Mouse (Mus musculus): Measurements from ENCODE around the gene Tmcc2. TPM values are rescaled to one million over a fixed set of nuclear protein-coding genes. Genes with fewer than 3 reads are reported as not detected.

Tmcc2 gene
- polyA plus RNA-seq, 1 experiment from 2014 or later = 598 TPM

GRCm38 (mm10) chr1:132338027-132338660 is 52.9 kb downstream of the Tmcc2 start:
- no peak for ATAC-seq (ENCODE audit: insufficient read depth)
- Histone ChIP-seq H3K36me3 (replicated peaks) (no peaks in the 10 kb centered on the region), H3K9ac (no peak overlapping the region), H3K4me3 (replicated peaks) (no peak overlapping the region), H3K4me2 (no peak overlapping the region), H3K9me3 (replicated peaks) (no peaks in the 10 kb centered on the region), H3K4me1 (replicated peaks) (peaks cover 69% of the 10 kb centered on the region), H3K27ac (replicated peaks) (no peak overlapping the region), H3K27me3 (no peaks in the 10 kb centered on the region)
- 43% methylated on average over 8 of the region's 8 CpGs for WGBS (ENCODE audit: insufficient replicate concordance)

- H3K4me2 ChIP-seq = no peak overlapping the region
- no peak for ATAC-seq (ENCODE audit: insufficient read depth)
- H3K27me3 ChIP-seq = no peaks in the 10 kb centered on the region
- no peaks in the 10 kb centered on the region; the same call in 1 of the 2 replicates for H3K36me3 ChIP-seq (replicated peaks)
- H3K4me1 ChIP-seq (replicated peaks) = peaks cover 62% of the 10 kb centered on the region
- WGBS (ENCODE audit: insufficient replicate concordance) = 26% methylated on average over 6 of the region's 6 CpGs
- no peaks in the 10 kb centered on the region for H3K9me3 ChIP-seq (replicated peaks)
- H3K4me3 ChIP-seq (replicated peaks) = no peak overlapping the region
- no peak overlapping the region for H3K9ac ChIP-seq
- no peak overlapping the region for H3K27ac ChIP-seq (replicated peaks)
Observed at GRCm38 (mm10) chr1:132336921-132337320, 54.2 kb downstream of the Tmcc2 start.

DNA sequence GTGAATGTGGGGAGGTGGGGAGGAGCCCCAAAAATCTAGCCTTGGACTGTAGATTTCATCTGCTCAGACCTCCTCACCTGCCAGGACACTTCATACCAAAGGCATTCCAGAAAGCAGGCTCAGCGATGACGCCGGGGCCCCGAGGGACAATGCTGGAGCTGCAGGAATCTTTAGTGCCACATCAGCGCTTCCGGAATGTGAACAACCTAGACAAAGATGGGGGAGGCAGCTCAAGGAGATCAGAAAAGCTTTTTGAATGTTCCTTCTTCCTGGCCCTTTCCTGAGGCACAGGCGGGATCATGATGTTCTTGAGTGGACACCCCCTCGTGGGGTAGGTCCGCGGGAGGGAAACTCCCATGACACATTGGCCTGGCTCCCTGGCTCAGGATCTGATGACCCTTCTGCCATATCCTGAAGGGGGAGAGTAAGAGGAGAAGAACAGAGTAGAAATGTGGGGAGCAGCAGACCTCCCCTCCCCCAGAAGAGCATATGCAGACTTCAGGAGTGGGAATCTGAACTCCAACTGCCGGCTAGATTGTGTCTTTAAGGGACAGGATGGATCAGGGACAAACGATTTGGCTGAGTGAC is 55.6 kb downstream of the Tmcc2 start:
- Histone ChIP-seq H3K27me3 (no peaks in the 10 kb centered on the region), H3K36me3 (replicated peaks) (peaks cover 5% of the 10 kb centered on the region), H3K9me3 (replicated peaks) (no peaks in the 10 kb centered on the region), H3K4me3 (replicated peaks) (no peak overlapping the region), H3K4me2 (no peak overlapping the region), H3K27ac (replicated peaks) (peak overlapping the region; percentile 41; the same call in 1 of the 2 replicates), H3K4me1 (replicated peaks) (peaks cover 56% of the 10 kb centered on the region), H3K9ac (no peak overlapping the region)
- ATAC-seq (ENCODE audit: insufficient read depth) = no peak
- 64% methylated on average over 12 of the region's 12 CpGs for WGBS (ENCODE audit: insufficient replicate concordance)

- H3K9ac ChIP-seq = no peak overlapping the region
- peaks cover 12% of the 10 kb centered on the region for H3K36me3 ChIP-seq (replicated peaks)
- peak overlapping the region; percentile 41 for H3K27ac ChIP-seq (replicated peaks)
- peaks cover 56% of the 10 kb centered on the region for H3K4me1 ChIP-seq (replicated peaks)
- WGBS (ENCODE audit: insufficient replicate concordance) = 29% methylated on average over 6 of the region's 6 CpGs
- H3K4me3 ChIP-seq (replicated peaks) = no peak overlapping the region
- no peaks in the 10 kb centered on the region for H3K9me3 ChIP-seq (replicated peaks)
- no peaks in the 10 kb centered on the region for H3K27me3 ChIP-seq
- ATAC-seq (ENCODE audit: insufficient read depth) = no peak; the same call in 1 of the 2 replicates
- no peak overlapping the region; the same call in 1 of the 2 replicates for H3K4me2 ChIP-seq
Observed at GRCm38 (mm10) chr1:132334178-132334801, 56.8 kb downstream of the Tmcc2 start.

GRCm38 (mm10) chr1:132333675-132334141 is 57.4 kb downstream of the Tmcc2 start:
- Histone ChIP-seq H3K9ac (no peak overlapping the region), H3K4me1 (replicated peaks) (peaks cover 58% of the 10 kb centered on the region), H3K36me3 (replicated peaks) (peaks cover 12% of the 10 kb centered on the region), H3K27me3 (no peaks in the 10 kb centered on the region), H3K4me3 (replicated peaks) (no peak overlapping the region), H3K9me3 (replicated peaks) (no peaks in the 10 kb centered on the region), H3K27ac (replicated peaks) (peak overlapping the region; percentile 52), H3K4me2 (peak overlapping the region; percentile 23; the same call in 1 of the 2 replicates)
- ATAC-seq (ENCODE audit: insufficient read depth) = peak; percentile 75
- 54% methylated on average over 4 of the region's 4 CpGs for WGBS (ENCODE audit: insufficient replicate concordance)

DNA sequence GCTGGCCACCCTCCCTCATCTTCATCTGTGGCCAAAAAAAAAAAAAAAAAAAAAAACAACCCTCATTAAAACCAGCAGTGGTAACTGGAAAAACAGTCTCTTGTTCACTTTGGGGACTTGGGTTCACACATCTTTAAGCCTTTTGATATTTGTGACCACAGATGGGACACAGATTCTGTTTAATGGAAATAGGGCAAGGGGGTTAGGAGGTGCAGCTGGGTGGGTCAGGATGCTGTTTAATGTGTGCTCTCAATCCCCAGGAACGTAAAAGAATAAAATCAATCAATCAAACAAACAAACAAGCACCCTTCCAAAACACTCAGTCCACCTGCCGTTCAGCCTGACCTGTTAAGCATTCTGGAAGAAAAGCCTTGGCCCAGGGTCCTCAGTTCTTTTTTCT is 57.9 kb downstream of the Tmcc2 start:
- 58% methylated on average over 2 of the region's 2 CpGs for WGBS (ENCODE audit: insufficient replicate concordance)
- Histone ChIP-seq H3K27me3 (no peaks in the 10 kb centered on the region), H3K27ac (replicated peaks) (peak overlapping the region; percentile 52; the same call in 1 of the 2 replicates), H3K36me3 (replicated peaks) (peaks cover 12% of the 10 kb centered on the region), H3K9me3 (replicated peaks) (no peaks in the 10 kb centered on the region), H3K4me2 (no peak overlapping the region), H3K4me1 (replicated peaks) (peaks cover 58% of the 10 kb centered on the region), H3K4me3 (replicated peaks) (no peak overlapping the region), H3K9ac (no peak overlapping the region)
- no peak for ATAC-seq (ENCODE audit: insufficient read depth)

DNA sequence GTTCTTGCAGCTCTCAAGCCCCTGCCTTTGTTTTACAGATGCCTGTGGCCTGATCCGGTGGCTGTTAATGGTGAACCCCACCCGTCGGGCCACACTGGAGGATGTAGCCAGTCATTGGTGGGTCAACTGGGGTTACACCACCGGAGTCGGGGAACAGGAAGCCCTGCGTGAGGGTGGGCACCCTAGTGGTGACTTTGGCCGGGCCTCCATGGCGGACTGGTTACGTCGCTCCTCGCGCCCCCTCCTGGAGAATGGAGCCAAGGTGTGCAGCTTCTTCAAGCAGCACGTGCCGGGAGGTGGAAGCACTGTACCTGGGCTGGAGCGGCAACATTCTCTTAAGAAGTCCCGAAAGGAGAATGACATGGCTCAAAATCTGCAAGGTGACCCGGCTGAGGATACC is 59.8 kb downstream of the Tmcc2 start:
- Histone ChIP-seq H3K27ac (replicated peaks) (no peak overlapping the region), H3K4me1 (replicated peaks) (peaks cover 55% of the 10 kb centered on the region), H3K9me3 (replicated peaks) (no peaks in the 10 kb centered on the region), H3K36me3 (replicated peaks) (peaks cover 12% of the 10 kb centered on the region), H3K27me3 (no peaks in the 10 kb centered on the region), H3K4me3 (replicated peaks) (no peak overlapping the region), H3K9ac (no peak overlapping the region), H3K4me2 (no peak overlapping the region)
- 81% methylated on average over 17 of the region's 17 CpGs for WGBS (ENCODE audit: insufficient replicate concordance)
- no peak for ATAC-seq (ENCODE audit: insufficient read depth)

GRCm38 (mm10) chr1:132330397-132330796 is 60.7 kb downstream of the Tmcc2 start:
- no peak overlapping the region for H3K27ac ChIP-seq (replicated peaks)
- peaks cover 46% of the 10 kb centered on the region for H3K4me1 ChIP-seq (replicated peaks)
- H3K9me3 ChIP-seq (replicated peaks) = no peaks in the 10 kb centered on the region
- ATAC-seq (ENCODE audit: insufficient read depth) = no peak
- no peak overlapping the region for H3K4me2 ChIP-seq
- 79% methylated on average over 15 of the region's 15 CpGs for WGBS (ENCODE audit: insufficient replicate concordance)
- no peaks in the 10 kb centered on the region for H3K27me3 ChIP-seq
- peaks cover 12% of the 10 kb centered on the region for H3K36me3 ChIP-seq (replicated peaks)
- no peak overlapping the region for H3K9ac ChIP-seq
- no peak overlapping the region for H3K4me3 ChIP-seq (replicated peaks)

- Histone ChIP-seq H3K27ac (replicated peaks) (no peak overlapping the region), H3K9me3 (replicated peaks) (no peaks in the 10 kb centered on the region), H3K4me3 (replicated peaks) (no peak overlapping the region), H3K4me1 (replicated peaks) (peaks cover 39% of the 10 kb centered on the region), H3K36me3 (replicated peaks) (peaks cover 15% of the 10 kb centered on the region), H3K27me3 (no peaks in the 10 kb centered on the region), H3K4me2 (no peak overlapping the region), H3K9ac (no peak overlapping the region)
- 58% methylated on average over 7 of the region's 7 CpGs for WGBS (ENCODE audit: insufficient replicate concordance)
- ATAC-seq (ENCODE audit: insufficient read depth) = no peak
Observed at GRCm38 (mm10) chr1:132329656-132330055, 61.4 kb downstream of the Tmcc2 start.

DNA sequence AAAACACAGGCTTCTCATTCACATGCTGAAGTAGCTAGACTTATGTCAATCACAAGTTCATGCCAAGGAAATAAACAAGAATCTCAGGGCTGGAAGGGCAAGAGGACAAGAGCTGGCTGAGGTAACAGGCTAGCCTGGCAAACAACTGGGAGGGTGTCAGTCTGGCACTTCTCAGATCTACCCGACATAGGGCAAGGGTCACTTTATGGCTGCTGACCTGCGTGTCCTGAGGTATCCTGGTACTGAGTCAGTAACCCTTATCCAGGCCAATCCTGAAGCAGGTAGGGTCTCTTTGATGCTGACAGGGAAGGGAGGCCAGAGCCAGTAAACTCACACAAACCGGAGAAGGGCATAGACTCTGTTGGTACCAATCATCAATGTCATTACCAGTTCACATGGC is 62.5 kb downstream of the Tmcc2 start:
- peaks cover 28% of the 10 kb centered on the region for H3K4me1 ChIP-seq (replicated peaks)
- H3K4me2 ChIP-seq = no peak overlapping the region
- H3K36me3 ChIP-seq (replicated peaks) = peaks cover 15% of the 10 kb centered on the region
- no peak overlapping the region for H3K27ac ChIP-seq (replicated peaks)
- no peak overlapping the region for H3K9ac ChIP-seq
- no peaks in the 10 kb centered on the region for H3K27me3 ChIP-seq
- WGBS (ENCODE audit: insufficient replicate concordance) = 62% methylated on average over 3 of the region's 3 CpGs
- ATAC-seq (ENCODE audit: insufficient read depth) = no peak
- no peak overlapping the region for H3K4me3 ChIP-seq (replicated peaks)
- H3K9me3 ChIP-seq (replicated peaks) = no peaks in the 10 kb centered on the region

- Histone ChIP-seq H3K27me3 (no peaks in the 10 kb centered on the region), H3K36me3 (replicated peaks) (peaks cover 15% of the 10 kb centered on the region), H3K9ac (no peak overlapping the region), H3K4me2 (no peak overlapping the region), H3K9me3 (replicated peaks) (no peaks in the 10 kb centered on the region), H3K4me3 (replicated peaks) (no peak overlapping the region), H3K4me1 (replicated peaks) (peaks cover 23% of the 10 kb centered on the region), H3K27ac (replicated peaks) (no peak overlapping the region)
- ATAC-seq (ENCODE audit: insufficient read depth) = no peak
- 78% methylated on average over 17 of the region's 17 CpGs for WGBS (ENCODE audit: insufficient replicate concordance)
Observed at GRCm38 (mm10) chr1:132327477-132327876, 63.6 kb downstream of the Tmcc2 start.
